Mouse (Mus musculus) liver, embryonic 16.5 days (tissue): ENCODE data around the gene Kdm5b. TPM values are rescaled to one million over a fixed set of nuclear protein-coding genes. Genes with fewer than 3 reads are reported as not detected.

Experiments
- ATAC-seq: fragments of 200-750 bp; cut with Nextera tagmentation; 2 replicates; pipeline ENCODE4 v1.8.0; 2017; ENCODE audit warnings: low read depth, mild to moderate bottlenecking, moderate number of reproducible peaks, moderate library complexity
- H3K27ac ChIP-seq: fragments of 300-500 bp; sonication (generic); 2 replicates; pipeline ENCODE4 v1.5.1; 2014; ENCODE audit warnings: mild to moderate bottlenecking, low read length
- H3K27me3 ChIP-seq: fragments of 300-500 bp; sonication (generic); 2 replicates; pipeline ENCODE4 v1.6.1; 2014; ENCODE audit warnings: low read depth, low read length, mixed read lengths; ENCODE audit not compliant: control insufficient read depth, insufficient read depth
- H3K36me3 ChIP-seq: fragments of 300-500 bp; sonication (generic); 2 replicates; pipeline ENCODE4 v1.6.1; 2014; ENCODE audit warnings: mild to moderate bottlenecking; ENCODE audit not compliant: control insufficient read depth, insufficient read depth
- H3K4me1 ChIP-seq: fragments of 300-500 bp; sonication (generic); 2 replicates; pipeline ENCODE4 v1.6.1; 2014; ENCODE audit warnings: low read depth, low read length, mixed read lengths; ENCODE audit not compliant: control insufficient read depth
- H3K4me2 ChIP-seq: fragments of 300-500 bp; sonication (generic); 2 replicates; pipeline ENCODE4 v1.6.1; 2014; ENCODE audit warnings: low read depth, low read length, mixed read lengths
- H3K4me3 ChIP-seq: fragments of 300-500 bp; sonication (generic); 2 replicates; pipeline ENCODE4 v1.5.1; 2014; ENCODE audit warnings: low read depth, mild to moderate bottlenecking, low read length
- H3K9ac ChIP-seq: fragments of 300-500 bp; sonication (generic); 2 replicates; pipeline ENCODE4 v1.6.1; 2014; ENCODE audit warnings: low read depth, low read length
- H3K9me3 ChIP-seq: fragments of 300-500 bp; sonication (generic); replicated peaks from 2 replicates; pipeline ENCODE4 v1.6.1; 2016; ENCODE audit warnings: low read length; ENCODE audit not compliant: control insufficient read depth
- WGBS: fragments of 180-500 bp; shearing (Covaris S2); extraction: QIAGEN DNeasy Blood & Tissue Kit; methylation state at CpG from one replicate; pipeline ENCODE4 v1.1.7; 2014; ENCODE audit not compliant: insufficient replicate concordance; 5-methylcytosine and 5-hydroxymethylcytosine counted together
- polyA plus RNA-seq: library from polyadenylated mRNA; unstranded; fragments of >200 nt; fragmentation: Nextera tagmentation; extraction: Ambion mirVana; gene quantifications from 2 replicates; pipeline ENCODE4 v1.2.1, GENCODE M21; 2015

Gene Kdm5b
- polyA plus RNA-seq, 1 experiment from 2014 or later = 5.6 TPM

DNA sequence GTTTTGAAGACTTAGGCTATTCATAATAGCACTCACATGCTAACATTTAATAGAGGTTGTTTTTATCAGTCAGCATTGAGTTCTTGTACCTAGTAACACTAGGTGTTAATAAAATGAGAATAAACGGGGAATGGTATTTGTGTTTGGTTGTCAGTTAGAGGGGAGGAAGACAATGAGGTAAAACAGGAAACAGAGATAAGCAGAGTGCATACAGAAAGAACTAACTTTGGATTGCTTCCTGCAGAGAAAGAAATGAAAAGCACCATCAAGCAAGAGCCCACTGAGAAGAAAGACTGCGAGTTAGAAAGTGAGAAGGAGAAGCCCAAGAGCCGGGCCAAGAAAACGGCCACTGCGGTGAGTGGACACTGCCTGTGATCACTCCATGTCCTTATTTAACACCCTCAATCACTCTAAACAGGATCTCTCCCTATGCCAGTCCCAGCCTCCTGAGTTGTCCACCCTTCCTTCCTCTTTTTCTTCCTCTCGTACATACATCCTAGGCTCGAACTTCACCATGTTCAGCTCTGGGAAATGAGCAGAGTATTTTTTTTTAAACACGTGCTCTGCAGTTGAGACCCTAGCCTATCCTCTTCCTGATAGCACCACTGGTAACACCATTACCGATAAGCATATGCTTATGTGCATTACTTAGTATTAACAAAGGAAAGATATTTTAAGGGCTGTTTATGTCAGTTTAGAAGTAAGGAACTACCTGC is 37.5 kb downstream of the Kdm5b start:
- H3K36me3 ChIP-seq = no peaks in the 10 kb centered on the region

GRCm38 (mm10) chr1:134604086-134604485 is 44.1 kb downstream of the Kdm5b start:
- no peak overlapping the region for H3K9ac ChIP-seq
- H3K27me3 ChIP-seq = no peaks in the 10 kb centered on the region
- 81% methylated on average over 2 of the region's 2 CpGs for WGBS
- H3K9me3 ChIP-seq = no peaks in the 10 kb centered on the region
- H3K36me3 ChIP-seq = peaks cover 2% of the 10 kb centered on the region
- H3K4me2 ChIP-seq = no peak overlapping the region
- H3K4me1 ChIP-seq = no peaks in the 10 kb centered on the region
- no peak overlapping the region for H3K27ac ChIP-seq
- H3K4me3 ChIP-seq = no peak overlapping the region
- no peak for ATAC-seq

More for the DNA sequence above, 37.5 kb downstream of the Kdm5b start:
- Histone ChIP-seq H3K9me3 (no peaks in the 10 kb centered on the region), H3K4me3 (no peak overlapping the region), H3K4me2 (no peak overlapping the region), H3K27me3 (no peaks in the 10 kb centered on the region), H3K27ac (no peak overlapping the region), H3K9ac (no peak overlapping the region), H3K4me1 (peaks cover 2% of the 10 kb centered on the region; the same call in 1 of the 2 replicates)
- no peak for ATAC-seq
- WGBS = 27% methylated on average over 9 of the region's 9 CpGs

DNA sequence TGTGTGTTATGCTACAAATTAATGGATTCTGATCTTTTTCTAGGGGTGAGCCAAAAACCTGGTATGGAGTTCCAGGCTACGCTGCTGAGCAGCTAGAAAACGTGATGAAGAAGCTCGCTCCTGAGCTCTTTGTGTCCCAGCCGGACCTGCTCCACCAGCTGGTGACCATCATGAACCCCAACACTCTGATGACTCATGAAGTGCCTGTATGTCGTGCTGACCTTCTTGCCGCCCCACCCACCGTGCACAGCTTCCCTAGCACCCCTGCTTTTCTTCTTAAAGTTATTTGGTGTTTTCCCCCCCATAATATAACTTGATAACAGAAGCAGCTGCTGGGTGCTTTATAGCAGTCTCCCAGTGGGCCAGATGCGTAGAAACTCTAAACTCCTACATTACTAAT is 45.7 kb downstream of the Kdm5b start:
- no peak for ATAC-seq
- Histone ChIP-seq H3K27ac (no peak overlapping the region), H3K36me3 (peaks cover 2% of the 10 kb centered on the region), H3K4me1 (no peaks in the 10 kb centered on the region), H3K9ac (no peak overlapping the region), H3K4me3 (no peak overlapping the region), H3K27me3 (no peaks in the 10 kb centered on the region), H3K9me3 (no peaks in the 10 kb centered on the region), H3K4me2 (no peak overlapping the region)
- 74% methylated on average over 8 of the region's 8 CpGs for WGBS

GRCm38 (mm10) chr1:134606381-134606780 is 46.4 kb downstream of the Kdm5b start:
- H3K4me3 ChIP-seq = no peak overlapping the region
- H3K27ac ChIP-seq = no peak overlapping the region
- no peaks in the 10 kb centered on the region for H3K4me1 ChIP-seq
- no peak overlapping the region for H3K4me2 ChIP-seq
- no peaks in the 10 kb centered on the region for H3K27me3 ChIP-seq
- no peaks in the 10 kb centered on the region for H3K9me3 ChIP-seq
- whole genome bisulfite sequencing = 46% methylated on average over 2 of the region's 2 CpGs
- H3K9ac ChIP-seq = no peak overlapping the region
- ATAC-seq = no peak
- H3K36me3 ChIP-seq = peaks cover 2% of the 10 kb centered on the region

GRCm38 (mm10) chr1:134607279-134607678 is 47.3 kb downstream of the Kdm5b start:
- Histone ChIP-seq H3K27me3 (no peaks in the 10 kb centered on the region), H3K9me3 (no peaks in the 10 kb centered on the region), H3K4me1 (no peaks in the 10 kb centered on the region), H3K4me3 (no peak overlapping the region), H3K4me2 (no peak overlapping the region), H3K9ac (no peak overlapping the region), H3K27ac (no peak overlapping the region), H3K36me3 (peaks cover 2% of the 10 kb centered on the region)
- ATAC-seq = no peak
- 76% methylated on average over 1 of the region's 1 CpGs for WGBS

GRCm38 (mm10) chr1:134609172-134609571 is 49.2 kb downstream of the Kdm5b start:
- Histone ChIP-seq H3K36me3 (peaks cover 10% of the 10 kb centered on the region), H3K9ac (no peak overlapping the region), H3K4me2 (no peak overlapping the region), H3K9me3 (no peaks in the 10 kb centered on the region), H3K27me3 (no peaks in the 10 kb centered on the region), H3K4me1 (no peaks in the 10 kb centered on the region), H3K27ac (no peak overlapping the region), H3K4me3 (no peak overlapping the region)
- no peak for ATAC-seq
- 78% methylated on average over 4 of the region's 4 CpGs for WGBS

GRCm38 (mm10) chr1:134614554-134614953 is 54.6 kb downstream of the Kdm5b start:
- Histone ChIP-seq H3K9ac (no peak overlapping the region), H3K4me1 (0 out of 2 replicates have a peak, but pooled peaks cover 3% of the 10 kb centered on the region), H3K36me3 (peaks cover 10% of the 10 kb centered on the region), H3K9me3 (no peaks in the 10 kb centered on the region), H3K27me3 (no peaks in the 10 kb centered on the region), H3K4me3 (no peak overlapping the region), H3K27ac (no peak overlapping the region), H3K4me2 (no peak overlapping the region)
- WGBS = 41% methylated on average over 5 of the region's 5 CpGs
- ATAC-seq = peak; percentile 78

- Histone ChIP-seq H3K4me3 (no peak overlapping the region), H3K4me1 (0 out of 2 replicates have a peak, but pooled peaks cover 3% of the 10 kb centered on the region), H3K4me2 (no peak overlapping the region), H3K9ac (no peak overlapping the region), H3K9me3 (no peaks in the 10 kb centered on the region), H3K27ac (no peak overlapping the region), H3K27me3 (no peaks in the 10 kb centered on the region), H3K36me3 (peaks cover 10% of the 10 kb centered on the region)
- ATAC-seq = peak; percentile 94
- whole genome bisulfite sequencing = 30% methylated on average over 2 of the region's 2 CpGs
Measured at GRCm38 (mm10) chr1:134614988-134615387, 55.0 kb downstream of the Kdm5b start.

DNA sequence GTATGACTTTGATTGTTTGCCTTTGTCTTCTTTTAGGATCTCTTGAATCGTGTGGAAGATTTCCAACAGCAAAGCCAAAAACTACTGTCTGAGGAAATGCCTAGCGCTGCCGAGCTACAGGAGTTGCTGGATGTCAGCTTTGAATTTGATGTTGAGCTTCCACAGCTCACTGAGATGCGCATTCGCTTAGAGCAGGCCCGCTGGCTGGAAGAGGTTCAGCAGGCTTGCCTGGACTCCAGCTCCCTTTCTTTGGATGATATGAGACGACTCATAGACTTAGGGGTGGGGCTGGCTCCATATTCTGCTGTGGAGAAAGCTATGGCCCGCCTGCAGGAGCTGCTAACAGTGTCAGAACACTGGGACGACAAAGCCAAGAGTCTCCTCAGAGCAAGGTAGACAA is 57.7 kb downstream of the Kdm5b start:
- Histone ChIP-seq H3K4me2 (no peak overlapping the region), H3K36me3 (peaks cover 10% of the 10 kb centered on the region), H3K4me3 (no peak overlapping the region), H3K27me3 (no peaks in the 10 kb centered on the region), H3K27ac (no peak overlapping the region), H3K4me1 (0 out of 2 replicates have a peak, but pooled peaks cover 3% of the 10 kb centered on the region), H3K9me3 (no peaks in the 10 kb centered on the region), H3K9ac (no peak overlapping the region)
- WGBS = 79% methylated on average over 9 of the region's 9 CpGs
- ATAC-seq = no peak
